Mouse (Mus musculus) stomach, postnatal 0 days (tissue): Measurements from ENCODE around the gene Map7. TPM values are rescaled to one million over a fixed set of nuclear protein-coding genes. Genes with fewer than 3 reads are reported as not detected.

Experiments
- ATAC-seq: fragments of 200-750 bp; cut with Nextera tagmentation; 2 replicates; pipeline ENCODE4 v1.8.0; 2017; ENCODE audit not compliant: low FRiP score, low TSS enrichment
- DNase-seq: peaks from one replicate; pipeline ENCODE4 v3.0.0-alpha.2; 2016; ENCODE audit warnings: low spot score
- H3K27ac ChIP-seq: fragments of 300-500 bp; sonication (generic); replicated peaks from 2 replicates; pipeline ENCODE4 v1.5.1; 2014; ENCODE audit warnings: mild to moderate bottlenecking, control low read depth
- H3K27me3 ChIP-seq: fragments of 300-500 bp; sonication (generic); 2 replicates; pipeline ENCODE4 v1.6.1; 2014; ENCODE audit warnings: low read length; ENCODE audit not compliant: control insufficient read depth, insufficient read depth
- H3K36me3 ChIP-seq: fragments of 300-500 bp; sonication (generic); 2 replicates; pipeline ENCODE4 v1.6.1; 2014; ENCODE audit warnings: low read length, mixed read lengths; ENCODE audit not compliant: control insufficient read depth, insufficient read depth
- H3K4me1 ChIP-seq: fragments of 300-500 bp; sonication (generic); replicated peaks from 2 replicates; pipeline ENCODE4 v1.6.1; 2014; ENCODE audit warnings: antibody characterized with exemption; ENCODE audit not compliant: control insufficient read depth, insufficient read depth
- H3K4me2 ChIP-seq: fragments of 300-500 bp; sonication (generic); replicated peaks from 2 replicates; pipeline ENCODE4 v1.6.1; 2014; ENCODE audit warnings: low read depth, mild to moderate bottlenecking, control low read depth, moderate library complexity
- H3K4me3 ChIP-seq: fragments of 300-500 bp; sonication (generic); 2 replicates; pipeline ENCODE4 v1.5.1; 2014; ENCODE audit warnings: low read depth, low read length, control low read depth
- H3K9ac ChIP-seq: fragments of 300-500 bp; sonication (generic); 2 replicates; pipeline ENCODE4 v1.6.1; 2014; ENCODE audit warnings: mild to moderate bottlenecking, low read length, control low read depth, mixed read lengths
- H3K9me3 ChIP-seq: fragments of 300-500 bp; sonication (generic); 2 replicates; pipeline ENCODE4 v1.6.1; 2016; ENCODE audit warnings: low read length; ENCODE audit not compliant: control insufficient read depth
- CTCF ChIP-seq: IDR thresholded peaks from 2 replicates; pipeline ENCODE4 v1.5.1; 2016; ENCODE audit warnings: antibody characterized with exemption, low read depth, mild to moderate bottlenecking, moderate library complexity
- EP300 ChIP-seq: optimal IDR thresholded peaks from 2 replicates; pipeline ENCODE3; 2016; ENCODE audit warnings: antibody characterized with exemption
- WGBS: fragments of 180-500 bp; shearing (Covaris S2); extraction: QIAGEN DNeasy Blood & Tissue Kit; methylation state at CpG from one replicate; pipeline ENCODE4 v1.1.7; 2014; 5-methylcytosine and 5-hydroxymethylcytosine counted together
- polyA plus RNA-seq: library from polyadenylated mRNA; unstranded; fragments of >200 nt; fragmentation: Nextera tagmentation; extraction: Ambion mirVana; gene quantifications from 2 replicates; pipeline ENCODE4 v1.2.1, GENCODE M21; 2015

Gene Map7
- polyA plus RNA-seq, 1 experiment from 2014 or later: 23.0 TPM

DNA sequence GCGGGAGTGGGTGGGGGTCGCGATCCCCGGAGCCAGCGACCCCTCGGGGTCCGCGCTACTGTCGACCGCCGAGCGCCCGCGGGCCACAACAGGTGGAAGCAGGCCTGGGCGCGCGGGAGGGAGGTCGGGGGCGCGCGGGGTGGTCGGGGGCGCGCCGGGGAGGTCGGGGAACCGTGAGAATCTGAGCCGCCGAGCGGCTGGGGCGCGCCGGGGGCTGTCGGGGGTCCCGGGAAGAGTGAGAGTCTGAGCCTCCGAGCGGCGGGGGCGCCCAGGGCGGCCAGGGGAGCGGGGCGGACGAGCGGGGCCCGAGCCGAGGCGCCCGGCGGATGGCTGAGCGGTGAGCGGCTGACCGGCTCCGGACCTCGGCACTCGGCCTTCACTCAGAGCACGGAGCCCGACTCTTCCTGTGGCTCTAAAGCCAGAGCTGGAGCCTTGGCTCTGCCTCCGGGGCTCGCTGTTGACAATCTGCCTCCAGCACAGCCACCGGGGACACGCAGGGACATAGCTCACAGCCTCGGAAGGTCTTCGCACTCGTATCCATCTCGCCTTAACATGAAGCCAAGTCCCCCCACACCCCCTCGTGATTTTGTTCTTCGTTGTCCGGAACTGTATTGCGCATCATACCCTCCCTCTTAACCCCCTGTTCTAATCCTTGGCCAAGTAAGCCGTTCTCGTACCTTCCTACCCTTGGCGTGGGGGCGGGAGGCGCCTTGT lies 1.0 kb downstream of the Map7 start:
- 2% methylated on average over 55 of the region's 74 CpGs for WGBS
- Histone ChIP-seq H3K27me3 (no peaks in the 10 kb centered on the region), H3K9me3 (no peaks in the 10 kb centered on the region), H3K27ac (peak overlapping the region; percentile 88), H3K4me2 (peak overlapping the region; percentile 92), H3K4me1 (no peaks in the 10 kb centered on the region), H3K36me3 (no peaks in the 10 kb centered on the region), H3K4me3 (peak overlapping the region; percentile 84), H3K9ac (peak overlapping the region; percentile 89)
- peak; percentile 61 for DNase-seq
- TF ChIP-seq CTCF (no peak), EP300 (no peak)
- ATAC-seq: peak; percentile 59

DNA sequence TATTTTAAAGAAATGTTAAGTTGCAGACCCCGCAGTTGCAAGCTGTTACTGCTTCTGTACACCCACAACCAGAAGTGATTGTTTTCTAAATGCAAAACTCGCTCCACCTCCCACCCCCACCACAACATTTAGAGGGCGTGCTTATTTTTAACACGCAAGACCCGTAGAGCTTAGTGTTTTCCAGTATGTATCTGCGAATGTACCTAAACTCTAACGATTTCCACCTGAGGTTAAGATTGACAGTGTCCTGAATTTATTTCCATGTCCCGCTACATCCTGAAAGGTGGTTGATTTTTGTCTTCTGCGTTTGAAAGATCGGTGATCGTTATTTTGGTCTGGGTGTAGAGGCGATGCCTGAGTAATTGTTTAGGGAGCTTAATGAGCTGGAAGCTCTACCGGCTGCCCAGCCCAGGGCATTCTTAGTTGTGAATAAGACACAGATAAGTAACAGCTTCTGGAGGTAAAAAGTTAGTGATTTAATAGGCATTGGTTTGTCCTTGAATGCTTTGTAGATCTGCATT lies 1.6 kb downstream of the Map7 start:
- Histone ChIP-seq H3K9me3 (no peaks in the 10 kb centered on the region), H3K36me3 (no peaks in the 10 kb centered on the region), H3K4me1 (no peaks in the 10 kb centered on the region), H3K27me3 (no peaks in the 10 kb centered on the region), H3K4me2 (peak overlapping the region; percentile 92), H3K4me3 (peak overlapping the region; percentile 84), H3K27ac (peak overlapping the region; percentile 88), H3K9ac (peak overlapping the region; percentile 89)
- ATAC-seq (no peak), DNase-seq (peak; percentile 25)
- no peak for TF ChIP-seq CTCF
- no peak for TF ChIP-seq EP300
- 8% methylated on average over 13 of the region's 13 CpGs for WGBS

DNA sequence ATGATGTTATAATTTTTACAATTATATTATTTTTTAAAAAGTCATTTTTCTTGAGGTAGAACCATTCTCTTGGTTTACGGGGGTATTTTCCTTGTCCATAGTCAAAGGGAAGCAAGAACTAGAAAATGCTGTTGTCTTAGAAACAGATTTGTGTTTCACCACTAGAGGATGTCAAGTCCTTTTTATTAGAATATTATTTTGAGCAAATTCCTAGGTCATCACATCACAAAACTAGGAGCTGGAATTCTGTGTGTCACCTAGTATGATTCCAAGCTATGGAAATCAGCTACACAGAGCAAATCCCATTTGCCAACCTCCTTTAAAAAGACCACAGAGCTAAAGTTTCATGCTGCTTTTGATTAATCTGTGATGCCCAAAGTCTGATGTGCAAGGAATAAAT lies 3.9 kb downstream of the Map7 start:
- WGBS: 95% methylated on average over 1 of the region's 1 CpGs
- H3K36me3 ChIP-seq: no peaks in the 10 kb centered on the region
- no peaks in the 10 kb centered on the region for H3K4me1 ChIP-seq
- H3K27me3 ChIP-seq: no peaks in the 10 kb centered on the region
- no peak overlapping the region for H3K4me3 ChIP-seq
- H3K9ac ChIP-seq: no peak overlapping the region
- no peaks in the 10 kb centered on the region for H3K9me3 ChIP-seq
- ATAC-seq: no peak
- TF ChIP-seq EP300 (no peak), CTCF (peak; percentile 70)
- no peak overlapping the region for H3K4me2 ChIP-seq
- no peak overlapping the region for H3K27ac ChIP-seq
- DNase-seq: no peak

DNA sequence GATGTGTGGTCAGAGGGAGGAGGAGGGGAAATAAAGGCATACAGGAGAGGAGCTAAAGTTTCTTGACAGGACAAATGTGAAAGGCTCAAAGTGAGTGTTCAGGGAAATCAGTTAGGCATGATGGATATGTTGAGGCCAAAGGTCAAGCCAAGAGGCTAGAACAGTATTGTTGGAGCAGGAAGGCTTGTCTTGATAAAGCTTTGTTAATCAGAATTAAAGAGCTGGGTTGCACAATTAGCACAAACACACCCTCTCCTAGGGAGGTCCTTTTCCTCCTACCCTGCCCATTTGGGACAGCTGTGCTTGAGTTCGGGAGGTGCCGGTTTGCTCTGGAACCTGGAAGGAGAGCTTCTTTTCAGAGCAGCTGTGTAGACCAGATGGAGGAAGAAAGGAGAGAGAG lies 5.2 kb downstream of the Map7 start:
- Histone ChIP-seq H3K4me3 (no peak overlapping the region), H3K27ac (no peak overlapping the region), H3K27me3 (no peaks in the 10 kb centered on the region), H3K9me3 (no peaks in the 10 kb centered on the region), H3K4me2 (no peak overlapping the region), H3K36me3 (no peaks in the 10 kb centered on the region), H3K9ac (no peak overlapping the region), H3K4me1 (no peaks in the 10 kb centered on the region)
- peak; percentile 41; the same call in 1 of the 2 replicates for ATAC-seq
- WGBS: 58% methylated on average over 2 of the region's 2 CpGs
- TF ChIP-seq CTCF (no peak), EP300 (no peak)
- DNase-seq: no peak

DNA sequence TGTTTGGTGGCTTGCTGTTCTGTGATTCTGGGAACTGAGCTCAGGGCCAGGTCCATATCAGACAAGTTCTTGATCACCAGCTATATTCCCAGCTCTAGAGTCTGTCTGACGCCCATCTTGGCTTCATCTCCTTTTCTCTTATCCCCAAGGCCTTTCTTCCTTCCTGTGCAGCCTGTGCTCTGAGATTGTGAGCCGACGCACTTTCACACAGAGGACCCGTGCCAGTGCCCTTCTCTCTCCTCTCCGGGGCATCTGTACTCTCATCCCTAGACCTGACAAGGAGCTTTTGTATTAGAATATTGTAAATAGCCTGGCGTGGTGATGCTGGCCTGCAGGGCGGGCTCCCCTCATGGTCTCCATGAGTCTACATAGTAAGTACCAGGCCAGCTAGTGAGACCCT lies 7.1 kb downstream of the Map7 start:
- DNase-seq (no peak), ATAC-seq (no peak)
- H3K9ac ChIP-seq: no peak overlapping the region
- no peaks in the 10 kb centered on the region for H3K9me3 ChIP-seq
- WGBS: 69% methylated on average over 7 of the region's 7 CpGs
- no peak for TF ChIP-seq CTCF
- no peak for TF ChIP-seq EP300
- H3K27me3 ChIP-seq: no peaks in the 10 kb centered on the region
- H3K27ac ChIP-seq: no peak overlapping the region
- H3K4me3 ChIP-seq: no peak overlapping the region
- H3K36me3 ChIP-seq: no peaks in the 10 kb centered on the region
- H3K4me2 ChIP-seq: no peak overlapping the region
- no peaks in the 10 kb centered on the region for H3K4me1 ChIP-seq

DNA sequence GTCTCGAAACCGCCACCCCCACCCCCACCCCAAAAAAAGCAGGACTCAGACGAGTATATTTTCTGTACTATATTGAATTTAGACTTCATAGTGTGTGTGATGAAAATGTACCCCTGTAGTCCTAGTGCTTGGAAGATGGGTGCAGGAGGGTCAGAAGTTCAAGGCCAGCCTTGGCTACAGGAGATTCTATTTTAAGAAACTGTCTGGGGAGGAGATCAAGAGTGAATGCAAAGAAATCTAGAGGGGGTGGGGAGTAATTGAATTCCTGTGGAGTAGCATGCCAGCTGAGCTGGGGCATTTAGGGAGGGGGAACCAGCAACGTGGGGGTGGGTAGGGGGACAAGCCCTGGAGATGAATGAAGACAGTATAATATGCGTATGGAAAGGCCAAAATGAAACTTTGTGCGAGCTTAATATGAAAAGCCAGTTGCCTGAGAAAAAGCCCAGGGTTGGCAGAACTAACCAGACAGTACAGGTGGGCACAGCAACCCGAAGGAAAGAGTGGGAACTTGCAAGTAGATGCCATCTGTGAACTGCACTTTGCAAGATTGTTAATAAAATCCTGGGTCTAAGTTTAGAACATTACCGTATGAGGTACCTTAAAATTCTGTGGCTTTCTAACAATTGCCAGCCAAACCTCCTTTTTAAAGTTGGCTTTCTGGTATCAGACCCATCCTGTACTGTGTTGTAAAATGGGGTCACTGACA lies 8.9 kb downstream of the Map7 start:
- Histone ChIP-seq H3K36me3 (no peaks in the 10 kb centered on the region), H3K4me3 (no peak overlapping the region), H3K27ac (no peak overlapping the region), H3K4me2 (no peak overlapping the region), H3K9me3 (no peaks in the 10 kb centered on the region), H3K9ac (no peak overlapping the region), H3K27me3 (no peaks in the 10 kb centered on the region), H3K4me1 (no peaks in the 10 kb centered on the region)
- DNase-seq (no peak), ATAC-seq (no peak)
- TF ChIP-seq EP300: no peak
- no peak for TF ChIP-seq CTCF
- 78% methylated on average over 8 of the region's 8 CpGs for WGBS
